Mouse (Mus musculus) megakaryocyte, embryonic 14.5 days (primary cell): ENCODE measurements around the gene Ciz1.

Source experiments
- FLI1 ChIP-seq: IDR thresholded peaks from 2 replicates; pipeline ENCODE4 v1.6.1; 2012; ENCODE audit warnings: low read length, inconsistent platforms, mixed read lengths
- GATA1 ChIP-seq: IDR thresholded peaks from 3 replicates; pipeline ENCODE4 v1.6.1; 2012; ENCODE audit warnings: mixed read lengths, low read length, inconsistent platforms, borderline replicate concordance

DNA sequence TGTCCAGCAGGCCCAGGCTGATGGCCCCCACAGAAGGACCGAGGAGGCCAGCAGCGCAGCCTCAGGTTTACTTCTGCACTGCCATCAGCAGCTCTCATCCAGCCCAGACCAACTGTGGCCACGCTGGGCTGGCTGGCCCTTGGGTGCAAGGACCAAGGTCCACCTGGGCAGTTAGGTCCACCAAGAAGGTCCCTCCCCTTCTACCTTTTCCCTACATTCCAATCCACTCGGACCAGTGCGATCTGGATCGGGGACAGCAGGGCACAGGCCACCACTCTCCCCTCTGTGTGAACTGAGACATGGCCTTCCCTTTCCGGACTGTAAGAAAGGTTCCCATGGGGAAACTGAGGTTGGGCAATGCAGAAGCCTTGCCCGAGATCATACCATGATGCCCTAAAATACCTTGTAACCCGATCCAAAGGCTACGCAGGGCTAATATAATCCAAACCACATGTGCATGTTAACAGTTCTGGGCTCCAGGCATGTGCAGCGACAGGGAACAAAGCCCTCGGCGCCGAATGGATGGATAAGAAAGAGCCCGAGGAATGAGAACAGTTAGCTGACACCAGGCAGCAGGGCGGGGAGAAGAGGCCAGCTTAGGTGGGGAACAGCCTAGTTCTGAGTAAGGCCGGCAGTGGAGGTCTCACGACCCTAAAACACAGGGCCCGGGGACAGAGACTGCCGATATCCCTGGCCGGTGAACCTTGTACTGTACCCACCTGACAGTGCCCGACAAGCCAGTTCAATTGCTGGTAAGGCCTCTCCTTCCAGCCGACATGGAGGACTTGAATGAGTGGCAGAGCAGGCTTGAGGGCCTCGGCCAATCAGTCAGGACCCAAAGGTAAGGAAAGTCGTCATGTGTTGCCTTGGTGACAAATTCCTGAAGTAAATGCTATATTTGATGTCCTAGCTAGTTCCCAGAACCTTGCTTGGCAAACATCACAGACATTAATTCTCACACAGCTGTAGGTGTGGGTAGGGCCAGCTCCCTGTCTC is 56.6 kb downstream of the Ciz1 start:
- TF ChIP-seq GATA1 (no peak), FLI1 (no peak)
